Mouse (Mus musculus): Measurements from ENCODE around the gene Mthfd1. TPM values are rescaled to one million over a fixed set of nuclear protein-coding genes. Genes with fewer than 3 reads are reported as not detected.

Gene Mthfd1
- total RNA-seq, 2 experiments from 2014 or later, result 28.0 to 30.2 TPM

GRCm38 (mm10) chr12:76349680-76350220 lies 94.7 kb downstream of the Mthfd1 start:
- DNase-seq, result no peak

- DNase-seq, result no peak
Observed at GRCm38 (mm10) chr12:76360868-76361267, 105.8 kb downstream of the Mthfd1 start.

DNA sequence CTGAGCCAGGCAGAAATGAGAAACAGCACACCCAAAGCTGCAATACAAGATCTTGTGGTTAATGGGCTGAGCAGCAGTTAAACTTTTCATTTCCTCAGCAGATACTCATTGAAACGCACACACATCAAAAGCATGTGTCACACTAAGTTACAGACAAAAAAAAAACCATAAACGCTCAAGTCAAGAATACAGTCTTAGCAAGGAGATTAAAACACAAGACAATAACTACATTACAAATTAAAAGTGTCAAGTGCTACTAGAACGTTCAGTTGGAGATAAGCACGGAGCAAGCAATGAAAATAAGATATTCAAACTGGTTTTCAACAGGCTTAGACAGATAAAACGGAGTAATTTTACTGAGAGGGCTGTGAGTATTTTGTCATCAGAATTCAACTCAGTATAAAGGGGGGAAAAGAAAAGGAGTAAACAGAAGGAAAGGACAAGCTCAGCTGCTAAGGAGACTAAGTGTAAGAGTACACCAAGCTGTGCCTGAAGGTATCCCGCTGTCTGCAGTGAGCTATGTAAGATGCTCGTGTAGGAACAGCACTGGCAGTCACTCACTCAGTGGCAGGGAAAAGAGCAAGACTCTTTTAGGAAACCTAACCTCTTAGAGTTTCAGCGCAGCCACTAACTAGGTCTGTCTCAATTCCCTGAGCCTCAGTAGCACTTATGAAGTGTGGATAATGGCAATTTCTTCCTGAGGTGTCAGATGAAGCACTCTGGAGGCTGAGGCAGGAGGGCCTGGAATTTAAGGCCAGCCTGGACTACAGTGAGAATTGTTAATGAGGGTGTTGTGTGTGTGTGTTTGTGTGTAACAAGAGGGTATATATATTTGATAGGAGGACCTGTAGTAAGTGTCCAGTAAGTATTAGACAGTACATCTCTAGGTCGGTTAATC lies 106.6 kb downstream of the Mthfd1 start:
- no peak for DNase-seq

GRCm38 (mm10) chr12:76362303-76362676 lies 107.2 kb downstream of the Mthfd1 start:
- DNase-seq, result no peak

DNA sequence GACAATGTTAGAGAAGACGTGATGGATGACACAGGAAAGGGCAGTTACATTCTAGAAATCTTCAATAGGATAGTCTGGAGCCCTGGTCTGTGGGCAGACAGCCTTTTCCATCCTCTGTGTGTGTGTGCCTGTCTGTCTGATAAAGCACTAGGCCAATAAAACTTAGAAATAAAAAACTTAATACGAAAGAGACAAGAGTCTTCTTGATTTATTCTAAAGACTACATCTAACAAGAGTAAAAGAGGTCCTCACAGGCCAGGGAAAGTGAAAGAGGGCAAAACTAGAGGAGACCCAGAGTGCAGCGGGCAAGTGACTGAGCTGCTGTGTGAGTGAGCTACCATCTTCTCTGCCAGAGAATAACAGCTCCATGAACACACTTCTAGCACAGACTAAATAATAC lies 111.2 kb downstream of the Mthfd1 start:
- DNase-seq, result no peak

- DNase-seq, result peak; percentile 44
Observed at GRCm38 (mm10) chr12:76367096-76367995, 112.2 kb downstream of the Mthfd1 start.

DNA sequence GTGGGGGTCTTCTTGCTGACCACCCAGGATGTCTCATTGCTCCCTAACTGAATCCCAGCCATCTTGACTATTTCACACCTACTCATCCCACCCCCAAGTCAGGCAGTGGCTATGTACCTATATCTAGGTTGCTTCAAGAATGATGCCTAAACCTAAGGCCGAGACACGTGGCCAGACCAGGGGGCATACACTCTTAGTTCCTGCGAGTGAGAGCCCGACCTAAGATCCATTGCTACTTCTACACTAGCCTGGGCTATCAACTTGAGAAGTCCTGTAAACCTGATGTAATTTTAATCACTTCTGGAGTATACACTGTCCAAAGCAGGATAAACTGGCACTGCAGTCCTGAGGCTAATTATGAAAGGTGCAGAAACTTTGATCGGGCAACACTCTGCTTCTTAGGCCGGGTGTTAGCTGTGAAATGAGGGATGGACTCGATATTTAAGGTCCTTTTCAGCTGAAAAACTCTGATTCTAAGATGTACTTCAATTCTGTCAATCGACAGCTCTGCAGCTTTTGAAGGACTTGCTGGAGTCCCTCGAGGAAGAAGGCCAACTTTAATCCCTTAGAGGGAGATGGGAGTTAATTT lies 113.2 kb downstream of the Mthfd1 start:
- no peak for DNase-seq

DNA sequence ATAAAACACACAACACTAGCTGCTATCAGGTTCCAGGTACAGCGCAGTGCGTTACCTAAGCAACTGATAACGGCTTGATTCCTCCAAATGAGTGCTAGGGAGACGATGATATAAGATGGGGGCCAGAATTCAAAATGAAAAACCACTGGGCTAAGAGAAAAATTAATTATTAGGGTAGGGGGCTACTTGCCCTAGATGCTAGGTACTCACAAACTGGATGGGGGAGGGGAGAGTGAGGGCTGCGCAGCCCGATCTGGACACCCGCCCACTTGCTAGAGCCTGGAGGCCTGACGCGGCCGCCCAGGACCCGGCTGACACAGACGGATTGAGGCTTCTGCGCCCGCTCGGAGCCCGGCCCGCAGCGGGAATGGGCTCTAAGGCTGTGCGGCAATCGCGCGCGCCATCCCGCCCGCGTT lies 113.7 kb downstream of the Mthfd1 start:
- DNase-seq, result no peak

Other genes starting within 250 kb of the Mthfd1 start
- not detected for gene Esr2, start 78.0 kb upstream of the Mthfd1 start, total RNA-seq (2021)
- gene Tex21, start 8.6 kb upstream of the Mthfd1 start, total RNA-seq (2021), result not detected
- under 1 TPM; 0.46 to 0.78 TPM for gene Akap5, start 69.6 kb downstream of the Mthfd1 start, total RNA-seq (2021)
- 1 to 10 TPM; 6.6 to 8.2 TPM for gene Zbtb25, start 114.3 kb downstream of the Mthfd1 start, total RNA-seq (2021)
- gene Zbtb1, start 115.0 kb downstream of the Mthfd1 start, total RNA-seq (2021), result 1 to 10 TPM; 3.1 to 3.9 TPM
- 10 to 100 TPM in 1 of 2 experiments, 1 to 10 TPM in 1; 6.3 to 10.3 TPM for gene Hspa2, start 148.9 kb downstream of the Mthfd1 start, total RNA-seq (2021)
- gene Ppp1r36, start 162.2 kb downstream of the Mthfd1 start, total RNA-seq (2021), result not detected